Mouse (Mus musculus): ENCODE measurements at regions not wholly inside any gene's neighbourhood (a gene's known extent, or its start where the extent isn't known, plus 50 kb on each side); places are given as distances from the start of the nearest gene placed in this dataset.
A peak's percentile ranks its signal among the peaks of the same experiment; 100 is the strongest.

DNA sequence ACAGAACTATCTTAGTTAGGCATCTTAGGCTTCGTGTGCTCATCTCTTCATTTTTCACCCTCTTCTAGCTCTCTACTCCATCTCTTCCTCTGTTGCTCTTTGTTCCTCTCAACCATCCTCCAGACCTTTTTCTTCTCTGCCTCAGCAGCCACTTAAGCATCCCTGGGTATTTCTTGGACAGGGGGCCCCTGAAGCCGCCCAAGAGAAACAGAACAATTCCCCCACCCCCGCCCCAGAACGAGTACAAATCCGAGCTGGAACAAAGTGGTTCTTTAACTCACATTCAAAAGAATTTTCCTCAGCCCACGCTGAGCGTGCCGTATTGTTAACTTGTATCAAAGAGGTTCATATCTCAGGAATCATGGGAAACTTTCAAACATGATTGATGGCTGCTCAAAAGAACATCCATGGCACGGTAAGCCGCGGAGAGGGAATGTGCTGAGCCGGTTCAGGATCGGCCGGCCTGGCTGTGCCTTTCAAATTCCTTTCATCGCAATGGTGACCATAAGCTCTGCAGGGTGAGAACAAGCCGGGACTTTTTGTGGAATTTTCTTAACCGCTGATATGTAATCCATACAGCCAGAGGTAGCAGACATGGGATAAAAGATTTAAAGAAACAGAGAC, 181.9 kb upstream of the Noct start:
- Histone ChIP-seq H3K9ac (ENCODE audit: low read length) (no peak overlapping the region), H3K27me3 (ENCODE audit: control insufficient read depth, insufficient read depth, low read length) (no peaks in the 10 kb centered on the region), H3K4me3 (ENCODE audit: low read depth, low read length) (no peak overlapping the region), H3K27ac (ENCODE audit: low read depth, low read length) (no peak overlapping the region), H3K9me3 (ENCODE audit: control insufficient read depth, low read length) (no peaks in the 10 kb centered on the region), H3K36me3 (ENCODE audit: control insufficient read depth, insufficient read depth, low read length) (no peaks in the 10 kb centered on the region), H3K4me1 (ENCODE audit: control insufficient read depth, insufficient read depth, low read length) (no peaks in the 10 kb centered on the region), H3K4me2 (ENCODE audit: low read depth) (no peak overlapping the region)
- WGBS, result 66% methylated on average over 17 of the region's 17 CpGs
- DNase-seq (ENCODE audit: low spot score) (no peak), ATAC-seq (ENCODE audit: insufficient read depth, low FRiP score, low TSS enrichment) (no peak)

DNA sequence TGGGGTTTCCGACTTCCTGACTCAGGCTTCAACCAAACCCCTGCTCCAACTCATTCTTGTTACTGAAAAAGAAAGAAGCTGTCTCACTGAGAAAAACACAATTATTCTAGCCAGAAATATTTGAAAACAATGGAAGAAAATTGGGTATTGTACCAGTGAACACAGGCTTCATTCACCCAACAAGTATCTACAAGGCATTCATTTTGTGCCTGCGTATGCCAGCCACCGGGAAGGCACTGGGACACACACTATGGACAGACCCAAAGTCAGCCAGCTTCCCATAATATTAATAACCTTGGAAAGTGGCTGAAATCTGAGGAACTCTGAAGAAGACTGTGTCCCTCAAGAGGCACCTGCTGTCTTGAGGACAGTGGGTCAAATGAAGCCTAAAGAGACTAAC, 175.5 kb upstream of the Noct start:
- Histone ChIP-seq H3K27ac (ENCODE audit: low read depth, low read length) (no peak overlapping the region), H3K4me1 (ENCODE audit: control insufficient read depth, insufficient read depth, low read length) (no peaks in the 10 kb centered on the region), H3K27me3 (ENCODE audit: control insufficient read depth, insufficient read depth, low read length) (no peaks in the 10 kb centered on the region), H3K36me3 (ENCODE audit: control insufficient read depth, insufficient read depth, low read length) (no peaks in the 10 kb centered on the region), H3K9me3 (ENCODE audit: control insufficient read depth, low read length) (no peaks in the 10 kb centered on the region), H3K9ac (ENCODE audit: low read length) (no peak overlapping the region), H3K4me3 (ENCODE audit: low read depth, low read length) (no peak overlapping the region), H3K4me2 (ENCODE audit: low read depth) (no peak overlapping the region)
- 96% methylated on average over 3 of the region's 3 CpGs for WGBS
- ATAC-seq (ENCODE audit: insufficient read depth, low FRiP score, low TSS enrichment) (no peak), DNase-seq (ENCODE audit: low spot score) (no peak)

DNA sequence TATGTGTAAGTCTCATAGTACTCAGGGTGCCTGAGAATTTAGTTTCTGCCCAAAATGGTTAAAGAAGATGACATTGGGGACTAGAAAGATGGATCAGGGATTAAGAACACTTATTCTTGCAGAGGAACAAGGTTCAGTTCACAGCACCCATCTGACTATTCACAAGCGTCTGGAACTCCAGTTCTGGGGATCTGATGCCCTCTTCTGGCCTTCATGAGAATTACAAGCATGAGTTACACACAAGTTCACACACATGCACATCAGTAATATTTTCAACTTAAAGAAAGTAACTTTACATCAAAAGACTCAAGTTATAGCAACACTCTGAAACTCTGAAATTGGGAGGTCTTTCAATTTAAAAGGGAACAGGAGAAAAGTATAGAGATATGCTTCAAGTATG, 174.1 kb upstream of the Noct start:
- H3K36me3 ChIP-seq (ENCODE audit: control insufficient read depth, insufficient read depth, low read length), result no peaks in the 10 kb centered on the region
- no peak for ATAC-seq (ENCODE audit: insufficient read depth, low FRiP score, low TSS enrichment)
- WGBS, result 89% methylated on average over 1 of the region's 1 CpGs
- no peaks in the 10 kb centered on the region for H3K27me3 ChIP-seq (ENCODE audit: control insufficient read depth, insufficient read depth, low read length)
- no peaks in the 10 kb centered on the region for H3K4me1 ChIP-seq (ENCODE audit: control insufficient read depth, insufficient read depth, low read length)
- no peak for DNase-seq (ENCODE audit: low spot score)
- H3K9me3 ChIP-seq (ENCODE audit: control insufficient read depth, low read length), result no peaks in the 10 kb centered on the region
- no peak overlapping the region for H3K4me3 ChIP-seq (ENCODE audit: low read depth, low read length)
- H3K27ac ChIP-seq (ENCODE audit: low read depth, low read length), result no peak overlapping the region
- H3K9ac ChIP-seq (ENCODE audit: low read length), result no peak overlapping the region
- no peak overlapping the region for H3K4me2 ChIP-seq (ENCODE audit: low read depth)

DNA sequence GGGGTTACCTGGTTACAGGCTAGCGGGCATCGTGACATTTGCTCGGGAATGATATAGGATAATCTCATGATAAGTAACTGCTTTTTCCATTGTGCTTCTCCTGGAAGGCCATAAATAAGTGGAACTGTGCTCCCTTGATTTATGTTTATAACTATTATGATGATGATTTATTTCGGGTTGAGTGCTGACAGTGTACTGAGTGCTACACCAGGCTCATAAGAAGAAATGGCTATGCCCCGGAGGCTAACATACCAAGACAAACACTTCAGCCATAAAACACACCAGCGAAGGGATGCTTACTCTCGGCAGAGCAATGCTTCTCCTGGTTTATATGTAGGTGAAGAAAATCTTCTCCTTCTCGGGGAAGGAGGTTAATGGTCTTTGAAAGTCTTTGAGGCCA, 169.2 kb upstream of the Noct start:
- ATAC-seq (ENCODE audit: insufficient read depth, low FRiP score, low TSS enrichment) (0 out of 2 replicates have a peak, but pooled peaks have one; percentile 27), DNase-seq (ENCODE audit: low spot score) (no peak)
- Histone ChIP-seq H3K27ac (ENCODE audit: low read depth, low read length) (no peak overlapping the region), H3K9me3 (ENCODE audit: control insufficient read depth, low read length) (no peaks in the 10 kb centered on the region), H3K36me3 (ENCODE audit: control insufficient read depth, insufficient read depth, low read length) (no peaks in the 10 kb centered on the region), H3K4me2 (ENCODE audit: low read depth) (no peak overlapping the region), H3K27me3 (ENCODE audit: control insufficient read depth, insufficient read depth, low read length) (no peaks in the 10 kb centered on the region), H3K4me3 (ENCODE audit: low read depth, low read length) (no peak overlapping the region), H3K9ac (ENCODE audit: low read length) (no peak overlapping the region), H3K4me1 (ENCODE audit: control insufficient read depth, insufficient read depth, low read length) (no peaks in the 10 kb centered on the region)
- WGBS, result 77% methylated on average over 8 of the region's 8 CpGs

GRCm38 (mm10) chr3:51064201-51064600, 160.0 kb upstream of the Noct start:
- Histone ChIP-seq H3K9ac (ENCODE audit: low read length) (no peak overlapping the region), H3K27ac (ENCODE audit: low read depth, low read length) (no peak overlapping the region), H3K4me1 (ENCODE audit: control insufficient read depth, insufficient read depth, low read length) (0 out of 2 replicates have a peak, but pooled peaks cover 5% of the 10 kb centered on the region), H3K27me3 (ENCODE audit: control insufficient read depth, insufficient read depth, low read length) (no peaks in the 10 kb centered on the region), H3K9me3 (ENCODE audit: control insufficient read depth, low read length) (no peaks in the 10 kb centered on the region), H3K4me2 (ENCODE audit: low read depth) (no peak overlapping the region), H3K4me3 (ENCODE audit: low read depth, low read length) (no peak overlapping the region), H3K36me3 (ENCODE audit: control insufficient read depth, insufficient read depth, low read length) (no peaks in the 10 kb centered on the region)
- DNase-seq (ENCODE audit: low spot score) (no peak), ATAC-seq (ENCODE audit: insufficient read depth, low FRiP score, low TSS enrichment) (no peak)
- WGBS, result 40% methylated on average over 4 of the region's 4 CpGs

- DNase-seq (ENCODE audit: low spot score) (no peak), ATAC-seq (ENCODE audit: insufficient read depth, low FRiP score, low TSS enrichment) (no peak)
- Histone ChIP-seq H3K4me3 (ENCODE audit: low read depth, low read length) (no peak overlapping the region), H3K4me1 (ENCODE audit: control insufficient read depth, insufficient read depth, low read length) (0 out of 2 replicates have a peak, but pooled peaks cover 5% of the 10 kb centered on the region), H3K9ac (ENCODE audit: low read length) (no peak overlapping the region), H3K9me3 (ENCODE audit: control insufficient read depth, low read length) (no peaks in the 10 kb centered on the region), H3K27ac (ENCODE audit: low read depth, low read length) (no peak overlapping the region), H3K4me2 (ENCODE audit: low read depth) (no peak overlapping the region), H3K36me3 (ENCODE audit: control insufficient read depth, insufficient read depth, low read length) (no peaks in the 10 kb centered on the region), H3K27me3 (ENCODE audit: control insufficient read depth, insufficient read depth, low read length) (no peaks in the 10 kb centered on the region)
- WGBS, result 61% methylated on average over 5 of the region's 5 CpGs
These were observed 157.9 kb upstream of the Noct start for GRCm38 (mm10) chr3:51066373-51066772.

- no peak overlapping the region for H3K9ac ChIP-seq (ENCODE audit: low read length)
- no peak for DNase-seq (ENCODE audit: low spot score)
- no peaks in the 10 kb centered on the region for H3K27me3 ChIP-seq (ENCODE audit: control insufficient read depth, insufficient read depth, low read length)
- H3K4me2 ChIP-seq (ENCODE audit: low read depth), result no peak overlapping the region
- H3K4me3 ChIP-seq (ENCODE audit: low read depth, low read length), result no peak overlapping the region
- no peak for ATAC-seq (ENCODE audit: insufficient read depth, low FRiP score, low TSS enrichment)
- H3K4me1 ChIP-seq (ENCODE audit: control insufficient read depth, insufficient read depth, low read length), result 0 out of 2 replicates have a peak, but pooled peaks cover 4% of the 10 kb centered on the region
- no peaks in the 10 kb centered on the region for H3K9me3 ChIP-seq (ENCODE audit: control insufficient read depth, low read length)
- H3K36me3 ChIP-seq (ENCODE audit: control insufficient read depth, insufficient read depth, low read length), result no peaks in the 10 kb centered on the region
- 74% methylated on average over 10 of the region's 10 CpGs for WGBS
- H3K27ac ChIP-seq (ENCODE audit: low read depth, low read length), result no peak overlapping the region
These were observed 151.8 kb upstream of the Noct start for GRCm38 (mm10) chr3:51072417-51072816.

DNA sequence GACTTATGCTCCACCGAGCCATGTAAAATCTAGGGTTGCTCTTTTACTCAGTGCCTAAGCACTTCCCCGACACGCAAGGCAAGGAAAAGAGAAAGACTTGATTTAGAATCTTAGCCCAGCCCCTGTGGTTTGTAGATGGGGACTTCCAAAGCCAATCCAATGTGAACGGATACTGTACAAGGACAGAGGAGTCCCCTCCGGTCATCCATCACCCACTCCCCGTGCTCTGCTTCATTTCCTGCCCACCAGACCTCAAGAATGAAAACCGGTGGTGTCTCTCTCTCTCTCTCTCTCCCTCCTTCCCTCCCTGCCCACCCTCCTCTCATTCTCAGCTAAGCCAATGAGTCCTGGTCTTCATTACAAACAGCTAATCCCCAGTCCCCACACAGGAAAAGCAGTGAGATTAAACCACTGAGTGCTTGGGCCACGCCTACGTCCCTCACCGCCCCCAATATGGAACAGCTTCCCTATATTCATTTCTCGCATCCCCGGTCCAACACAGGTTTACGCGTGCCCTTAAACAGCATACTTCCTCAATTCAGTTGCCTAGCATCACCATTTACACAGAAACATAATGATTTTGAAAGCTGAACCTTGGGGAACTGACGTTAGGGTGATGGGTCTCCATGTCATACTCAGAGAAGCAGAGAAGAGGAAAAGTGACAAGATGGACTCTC, 151.1 kb upstream of the Noct start:
- Histone ChIP-seq H3K27me3 (ENCODE audit: control insufficient read depth, insufficient read depth, low read length) (no peaks in the 10 kb centered on the region), H3K4me1 (ENCODE audit: control insufficient read depth, insufficient read depth, low read length) (0 out of 2 replicates have a peak, but pooled peaks cover 4% of the 10 kb centered on the region), H3K36me3 (ENCODE audit: control insufficient read depth, insufficient read depth, low read length) (no peaks in the 10 kb centered on the region), H3K27ac (ENCODE audit: low read depth, low read length) (no peak overlapping the region), H3K9me3 (ENCODE audit: control insufficient read depth, low read length) (no peaks in the 10 kb centered on the region), H3K9ac (ENCODE audit: low read length) (no peak overlapping the region), H3K4me2 (ENCODE audit: low read depth) (no peak overlapping the region), H3K4me3 (ENCODE audit: low read depth, low read length) (no peak overlapping the region)
- DNase-seq (ENCODE audit: low spot score) (no peak), ATAC-seq (ENCODE audit: insufficient read depth, low FRiP score, low TSS enrichment) (no peak)
- 82% methylated on average over 15 of the region's 15 CpGs for WGBS

DNA sequence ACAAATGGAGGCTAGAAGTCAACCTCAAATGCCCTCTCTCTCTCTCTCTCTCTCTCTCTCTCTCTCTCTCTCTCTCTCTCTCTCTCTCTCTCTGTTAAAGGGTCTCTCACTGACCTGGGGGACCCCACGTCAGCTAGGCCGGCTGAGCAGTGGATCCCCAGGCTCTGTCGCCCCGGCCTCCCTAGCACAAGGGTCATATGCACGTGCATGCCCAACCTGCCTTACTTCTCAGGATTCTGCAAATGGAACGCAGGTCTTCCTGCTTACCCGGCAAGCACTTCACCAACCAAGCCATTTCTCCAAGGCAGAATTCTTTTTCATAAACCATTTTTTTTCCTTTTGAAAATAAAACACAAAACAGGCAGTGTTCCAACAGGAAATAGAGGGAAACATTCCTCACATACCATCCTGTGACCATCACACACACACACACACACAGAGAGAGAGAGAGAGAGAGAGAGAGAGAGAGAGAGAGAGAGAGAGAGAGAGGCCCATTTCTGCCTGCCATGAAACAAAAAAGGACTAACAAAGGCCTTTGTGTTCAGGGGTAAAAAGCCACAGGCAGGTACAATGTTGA, 150.4 kb upstream of the Noct start:
- no peak overlapping the region for H3K9ac ChIP-seq (ENCODE audit: low read length)
- ATAC-seq (ENCODE audit: insufficient read depth, low FRiP score, low TSS enrichment) (no peak), DNase-seq (ENCODE audit: low spot score) (no peak)
- 0 out of 2 replicates have a peak, but pooled peaks cover 4% of the 10 kb centered on the region for H3K4me1 ChIP-seq (ENCODE audit: control insufficient read depth, insufficient read depth, low read length)
- H3K27ac ChIP-seq (ENCODE audit: low read depth, low read length), result no peak overlapping the region
- H3K36me3 ChIP-seq (ENCODE audit: control insufficient read depth, insufficient read depth, low read length), result no peaks in the 10 kb centered on the region
- no peak overlapping the region for H3K4me2 ChIP-seq (ENCODE audit: low read depth)
- H3K27me3 ChIP-seq (ENCODE audit: control insufficient read depth, insufficient read depth, low read length), result no peaks in the 10 kb centered on the region
- H3K4me3 ChIP-seq (ENCODE audit: low read depth, low read length), result no peak overlapping the region
- 80% methylated on average over 7 of the region's 7 CpGs for WGBS
- no peaks in the 10 kb centered on the region for H3K9me3 ChIP-seq (ENCODE audit: control insufficient read depth, low read length)
